Mouse (Mus musculus): Measurements from ENCODE around the gene Parm1.

Gene Parm1

DNA sequence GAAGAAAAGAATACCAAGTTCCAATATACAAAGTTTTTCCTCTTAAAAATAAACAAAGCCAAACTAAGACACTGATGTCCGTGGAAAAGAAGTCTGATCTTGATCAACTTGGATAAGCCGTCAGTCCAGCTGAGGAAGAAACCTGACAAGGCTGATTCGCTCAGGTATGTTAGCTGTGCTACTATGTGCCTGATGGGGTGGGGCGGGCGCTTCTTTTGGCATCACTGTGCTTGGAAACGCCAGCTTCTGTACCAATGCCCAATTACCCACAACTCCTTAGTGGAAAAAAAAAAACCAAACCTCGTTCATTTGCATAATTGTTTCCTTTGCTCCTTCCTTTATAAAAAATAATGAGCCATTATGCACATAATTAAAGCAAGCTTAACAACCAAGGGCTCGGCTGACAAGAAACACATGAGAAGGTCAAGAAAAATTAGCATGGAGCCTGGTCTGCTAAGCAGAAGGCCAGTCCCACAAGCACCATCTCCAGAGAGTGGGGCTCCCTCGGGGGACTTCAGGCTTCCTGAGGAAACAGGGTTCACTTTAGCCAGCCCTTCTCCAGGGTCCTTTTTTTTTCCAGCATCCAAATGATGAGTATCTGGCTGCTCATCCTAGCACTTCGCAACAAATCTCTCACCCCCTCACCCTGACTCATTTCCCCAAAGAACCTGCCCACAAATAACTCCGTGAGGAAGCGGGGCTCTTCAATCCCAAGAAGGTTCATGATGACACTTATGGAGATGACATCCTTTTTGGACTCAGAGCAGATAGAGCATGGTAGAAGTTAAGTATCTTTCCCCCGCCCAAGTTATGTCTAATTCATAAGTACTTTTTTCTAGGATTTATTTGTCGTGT lies 135.9 kb downstream of the Parm1 start:
- no peak for DNase-seq (ENCODE audit: low read depth, low spot score)

DNA sequence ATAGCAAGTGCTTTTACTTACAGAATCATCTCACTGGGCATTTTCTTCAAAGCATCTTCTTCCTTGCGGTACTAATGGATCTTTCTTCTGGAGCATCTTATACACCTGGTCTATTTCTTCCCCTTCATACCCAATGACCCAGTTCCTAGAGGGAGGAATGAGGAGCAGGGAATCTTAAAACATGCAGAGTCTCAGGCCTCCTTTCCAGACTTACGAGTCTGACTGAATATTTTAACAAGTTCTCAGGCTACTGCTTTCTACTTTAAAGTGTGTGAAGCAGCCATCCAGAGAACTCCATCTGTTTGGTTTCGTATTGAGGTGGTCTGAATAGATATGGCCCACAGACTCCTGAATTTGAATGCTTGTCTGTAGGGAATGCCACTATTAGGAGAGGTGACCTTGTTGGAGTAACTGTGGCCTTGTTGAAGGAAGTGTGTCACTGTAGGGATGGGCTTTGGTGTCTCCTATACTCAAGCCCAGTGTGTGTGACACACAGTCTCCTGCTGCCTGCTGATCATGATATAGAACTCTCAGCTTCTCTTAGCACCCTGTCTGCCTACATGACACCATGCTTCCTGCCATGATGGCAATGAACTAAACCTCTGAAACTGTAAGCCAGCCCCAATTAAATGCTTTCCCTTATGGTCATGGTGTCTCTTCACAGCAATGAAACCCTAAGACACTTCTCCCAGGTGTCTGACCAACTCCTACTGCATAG lies 137.1 kb downstream of the Parm1 start:
- no peak for DNase-seq (ENCODE audit: low read depth, low spot score)

DNA sequence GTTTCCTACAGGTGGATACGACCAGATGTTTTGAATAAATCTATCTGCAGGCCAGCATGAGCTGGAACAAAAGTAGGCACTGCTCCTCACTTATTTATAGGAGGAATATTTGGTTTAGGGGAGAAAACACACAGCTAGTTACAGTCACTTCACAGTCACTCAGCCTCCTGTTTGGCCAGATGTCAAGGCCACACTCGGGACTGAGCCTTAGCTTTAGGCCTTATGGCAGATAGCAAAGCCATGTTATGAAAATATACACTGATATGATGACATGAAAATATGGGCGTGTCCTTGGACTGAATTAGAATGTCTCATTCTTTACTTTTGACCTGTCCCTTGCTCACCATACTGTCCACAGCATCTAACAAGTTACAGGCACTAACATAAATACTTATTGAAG lies 137.8 kb downstream of the Parm1 start:
- no peak for DNase-seq (ENCODE audit: low read depth, low spot score)

DNA sequence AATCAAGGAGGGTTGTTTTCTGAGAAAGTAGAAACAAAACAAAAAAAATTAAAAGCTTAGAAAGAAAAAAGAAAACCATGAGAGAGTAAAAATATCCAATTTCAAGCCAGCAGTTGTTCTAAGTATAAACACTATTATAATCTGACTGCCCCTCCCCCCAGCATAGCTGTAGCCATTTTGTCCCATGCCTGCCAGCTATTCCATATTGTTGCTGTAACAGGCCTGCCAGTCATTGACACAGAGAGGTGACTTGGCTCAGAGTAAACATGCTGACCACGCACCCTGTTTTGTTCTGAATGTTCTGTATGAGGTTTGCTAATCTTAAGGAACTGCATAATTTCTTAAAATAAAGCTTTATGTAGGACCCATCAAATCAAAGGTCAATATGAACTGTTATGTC lies 145.3 kb downstream of the Parm1 start:
- no peak for DNase-seq (ENCODE audit: low read depth, low spot score)

DNA sequence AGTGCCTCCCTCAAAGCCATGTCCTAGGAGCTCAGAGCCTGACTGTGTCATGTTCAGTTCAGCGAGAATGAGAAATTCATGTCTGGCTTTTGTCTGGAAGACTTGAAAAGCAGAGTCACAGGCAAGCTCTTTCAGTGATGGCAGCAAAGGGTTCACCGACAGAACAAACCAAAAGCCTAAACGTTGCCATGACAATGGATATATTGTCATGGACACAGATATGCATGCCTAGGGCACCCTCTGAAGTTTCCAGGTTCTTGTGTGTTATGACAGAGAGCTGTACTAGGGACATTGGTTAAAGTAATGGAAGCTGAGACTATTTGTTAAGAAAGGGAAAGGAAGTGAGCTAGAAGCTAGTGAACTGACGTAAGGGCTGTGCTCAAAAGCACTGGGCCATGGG lies 149.7 kb downstream of the Parm1 start:
- DNase-seq (ENCODE audit: low read depth, low spot score) = no peak

DNA sequence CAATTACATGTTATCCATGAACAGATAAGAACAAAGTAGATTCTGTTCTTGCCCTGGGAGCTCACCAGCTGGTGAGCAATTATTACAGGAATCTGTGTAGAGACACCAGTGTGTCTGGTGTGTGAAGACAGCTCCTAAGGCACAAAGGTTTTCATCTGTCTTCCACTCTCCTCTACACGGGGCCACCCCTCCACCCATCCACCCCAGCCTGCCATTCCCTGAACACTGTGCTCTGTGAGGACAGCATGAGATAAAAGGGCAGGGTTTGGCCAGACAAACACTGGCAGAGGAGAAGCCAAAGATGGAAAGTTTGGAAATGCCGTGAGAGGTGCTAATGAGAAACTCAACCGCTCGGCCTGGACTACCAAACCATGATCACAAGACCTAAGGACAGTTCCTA lies 151.8 kb downstream of the Parm1 start:
- no peak for DNase-seq (ENCODE audit: low read depth, low spot score)

Data from retina, postnatal 7 days (tissue).